Mouse (Mus musculus) fat pad, adult 2 months (tissue): ENCODE measurements around the gene Brd2.

Experiments
- DNase-seq: peaks from one replicate; pipeline ENCODE4 v3.0.0-alpha.2; 2011; ENCODE audit warnings: low read depth, low spot score; ENCODE audit errors: extremely low read depth

The Brd2 gene

GRCm38 (mm10) chr17:34133289-34133688 is 10.9 kb upstream of the Brd2 start:
- no peak for DNase-seq

GRCm38 (mm10) chr17:34131911-34132310 is 9.5 kb upstream of the Brd2 start:
- DNase-seq = no peak

- no peak for DNase-seq
Measured at GRCm38 (mm10) chr17:34130073-34130947, 7.9 kb upstream of the Brd2 start.

GRCm38 (mm10) chr17:34128944-34129791 is 6.7 kb upstream of the Brd2 start:
- no peak for DNase-seq

- DNase-seq = no peak
Measured at GRCm38 (mm10) chr17:34128264-34128937, 6.0 kb upstream of the Brd2 start.

GRCm38 (mm10) chr17:34127475-34127874 is 5.0 kb upstream of the Brd2 start:
- DNase-seq = no peak

- no peak for DNase-seq
Measured at GRCm38 (mm10) chr17:34126826-34127420, 4.5 kb upstream of the Brd2 start.

- DNase-seq = no peak
Measured at GRCm38 (mm10) chr17:34124649-34125048, 2.2 kb upstream of the Brd2 start.

- DNase-seq = no peak
Measured at GRCm38 (mm10) chr17:34123518-34123917, 1.1 kb upstream of the Brd2 start.

GRCm38 (mm10) chr17:34123111-34123510 is 677 bp upstream of the Brd2 start:
- DNase-seq = no peak

GRCm38 (mm10) chr17:34121879-34122187 is 601 bp downstream of the Brd2 start:
- no peak for DNase-seq

GRCm38 (mm10) chr17:34121172-34121878 is 1.1 kb downstream of the Brd2 start:
- DNase-seq = no peak

- DNase-seq = no peak
Measured at GRCm38 (mm10) chr17:34120814-34121171, 1.6 kb downstream of the Brd2 start.

- no peak for DNase-seq
Measured at GRCm38 (mm10) chr17:34120180-34120723, 2.2 kb downstream of the Brd2 start.

GRCm38 (mm10) chr17:34119249-34120179 is 2.9 kb downstream of the Brd2 start, which contains the start of gene H2-DMa:
Gene H2-DMa, plus strand, starts transcription at chr17:34119541.
- peak; percentile 93 for DNase-seq

GRCm38 (mm10) chr17:34118873-34119248 is 3.6 kb downstream of the Brd2 start:
- DNase-seq = no peak

GRCm38 (mm10) chr17:34118113-34118872 is 4.1 kb downstream of the Brd2 start:
- no peak for DNase-seq

GRCm38 (mm10) chr17:34117421-34118112 is 4.9 kb downstream of the Brd2 start:
- no peak for DNase-seq
